Mouse (Mus musculus) adrenal gland, postnatal 25 days (tissue): Measurements from ENCODE around the gene Zfp354c. TPM values are rescaled to one million over a fixed set of nuclear protein-coding genes. Genes with fewer than 3 reads are reported as not detected.

Source experiments
- DNase-seq: peaks from one replicate; pipeline ENCODE4 v3.0.0; 2021; ENCODE audit warnings: mixed read lengths
- long read RNA-seq: library from polyadenylated mRNA; stranded (forward); transcript quantifications from one replicate; pipeline ENCODE4 v2.0.0, GENCODE M21; 2021
- total RNA-seq: library from RNA; stranded (reverse); gene quantifications from 2 replicates; pipeline ENCODE4 v1.2.3, GENCODE M21; 2021

Zfp354c gene
- total RNA-seq = 5.5 and 5.6 TPM in 2 replicates
- long read RNA-seq, full-length matches to known transcripts = 1 of 4 reads
- long read RNA-seq, partial matches to known transcripts = 0 of 4 reads
- long read RNA-seq, other reads (novel, unspliced or antisense) = 3 of 4 reads

DNA sequence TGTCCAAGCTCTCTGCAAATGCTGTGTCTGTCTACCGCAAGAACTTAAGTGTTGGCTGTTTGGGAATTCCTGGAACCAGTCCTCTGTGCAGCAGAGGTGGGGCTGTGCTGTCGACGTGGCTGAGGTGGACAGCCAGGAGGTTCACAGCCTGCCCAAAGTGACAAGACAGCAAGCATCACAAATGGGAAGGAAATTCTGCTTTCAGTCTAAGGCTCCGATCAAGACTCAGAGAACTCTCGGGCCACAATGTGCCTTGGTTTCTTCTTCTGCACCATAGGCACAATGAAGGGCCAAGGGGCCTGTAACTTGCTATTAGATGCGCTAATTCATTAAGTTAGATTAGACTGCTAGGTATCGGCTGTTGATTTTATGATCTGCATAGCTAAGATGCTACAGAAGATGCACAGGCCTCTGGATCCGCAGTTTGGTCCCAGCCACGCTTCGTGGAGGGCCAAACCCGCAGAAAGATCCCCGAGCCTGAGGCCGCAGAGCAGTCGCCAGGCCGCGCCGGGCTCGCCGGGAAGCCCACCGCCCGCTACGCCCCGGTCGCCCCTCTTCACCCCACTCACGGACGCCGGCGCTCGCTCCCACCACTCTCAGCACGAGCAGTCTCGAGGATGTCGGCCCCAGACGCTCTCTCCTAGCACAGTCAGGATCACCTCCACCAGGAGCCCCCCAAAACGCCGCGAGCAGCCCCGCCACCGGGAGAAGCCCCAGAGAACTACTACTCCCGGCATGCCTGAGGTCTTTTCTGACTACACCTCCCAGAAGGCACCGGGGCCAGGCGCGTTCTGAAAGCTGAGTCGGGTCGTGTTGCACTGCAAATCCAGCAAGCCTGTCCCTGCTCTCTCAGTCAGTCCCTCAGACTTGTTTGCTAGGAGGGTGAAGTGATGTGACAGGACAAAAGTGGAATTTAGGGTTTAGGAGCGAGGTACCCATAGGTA lies at the start of gene Zfp354c:
TSS of gene Zfp354c (minus strand) at position 715 of the 944 bp plus-strand sequence.
- DNase-seq = peak; percentile 82

DNA sequence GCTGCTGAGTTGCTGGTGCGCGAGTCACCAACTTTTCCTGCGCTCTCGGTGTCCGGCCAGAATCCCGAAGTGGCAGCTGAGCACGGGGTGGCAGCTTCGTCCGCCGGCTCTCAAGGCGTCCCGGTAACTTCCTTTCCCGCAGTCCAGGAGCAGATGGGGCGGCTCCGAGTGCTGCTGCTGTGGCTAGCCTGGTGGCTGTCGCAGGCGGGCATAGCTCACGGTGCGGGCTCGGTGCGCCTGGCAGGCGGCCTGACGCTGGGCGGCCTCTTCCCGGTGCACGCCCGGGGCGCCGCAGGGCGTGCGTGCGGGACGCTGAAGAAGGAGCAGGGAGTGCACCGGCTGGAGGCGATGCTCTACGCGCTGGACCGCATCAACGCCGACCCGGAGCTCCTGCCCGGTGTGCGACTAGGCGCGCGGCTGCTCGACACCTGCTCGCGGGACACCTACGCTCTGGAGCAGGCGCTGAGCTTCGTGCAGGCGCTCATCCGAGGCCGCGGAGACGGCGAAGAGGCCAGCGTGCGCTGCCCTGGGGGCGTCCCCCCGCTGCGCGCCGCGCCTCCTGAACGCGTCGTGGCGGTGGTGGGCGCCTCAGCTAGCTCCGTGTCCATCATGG lies 23.6 kb upstream of the Zfp354c start:
- DNase-seq = peak; percentile 16

DNA sequence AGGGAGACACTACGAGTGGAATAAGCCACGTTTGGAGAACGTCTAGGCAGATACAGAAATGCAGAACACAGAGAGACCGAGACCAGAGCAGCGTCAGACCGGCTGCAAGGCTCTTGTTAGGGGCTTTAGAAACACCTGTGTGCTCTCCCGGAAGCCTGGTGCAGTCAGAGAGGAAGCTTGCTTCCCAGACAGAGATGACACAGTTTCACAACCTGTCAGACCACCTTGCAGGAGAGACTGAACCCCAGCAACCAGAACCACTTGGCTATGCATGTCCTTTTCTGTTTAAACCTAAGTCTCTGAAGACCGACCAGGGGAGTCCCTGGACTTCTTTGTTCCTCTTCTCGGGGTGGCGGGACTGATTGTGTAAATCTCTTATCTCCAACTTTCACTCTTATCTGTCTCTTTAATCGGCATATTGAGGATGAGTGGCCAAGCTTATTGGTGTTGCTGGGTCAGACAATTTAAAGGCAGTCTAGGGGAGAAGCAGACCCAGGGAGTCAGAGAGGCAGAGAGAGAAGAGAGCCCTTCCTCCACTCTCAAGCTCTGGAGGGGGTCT lies 22.7 kb upstream of the Zfp354c start, which contains the start of gene Grm6:
TSS of gene Grm6 (plus strand) at position 509 of the 559 bp plus-strand sequence.
- DNase-seq = no peak

DNA sequence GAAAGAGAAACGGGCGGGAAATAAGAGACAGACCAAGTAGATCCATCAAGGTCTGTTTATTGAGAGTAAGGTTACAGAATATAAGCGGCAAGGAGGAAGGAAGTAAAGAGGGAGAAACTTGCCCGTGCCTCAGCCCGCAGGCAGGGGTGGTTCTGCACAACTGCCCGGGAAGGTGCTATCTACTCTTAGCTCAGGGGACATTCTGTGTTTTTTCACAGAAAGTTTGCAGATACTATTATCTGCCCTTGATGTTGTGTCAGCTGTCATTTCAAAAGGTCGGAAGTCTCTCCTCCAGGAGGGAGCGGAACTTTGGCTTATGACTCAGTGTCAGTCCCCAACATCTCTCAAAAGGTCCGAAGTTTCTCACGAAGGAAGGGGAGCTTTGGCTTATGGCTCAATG lies 21.8 kb upstream of the Zfp354c start:
- no peak for DNase-seq

DNA sequence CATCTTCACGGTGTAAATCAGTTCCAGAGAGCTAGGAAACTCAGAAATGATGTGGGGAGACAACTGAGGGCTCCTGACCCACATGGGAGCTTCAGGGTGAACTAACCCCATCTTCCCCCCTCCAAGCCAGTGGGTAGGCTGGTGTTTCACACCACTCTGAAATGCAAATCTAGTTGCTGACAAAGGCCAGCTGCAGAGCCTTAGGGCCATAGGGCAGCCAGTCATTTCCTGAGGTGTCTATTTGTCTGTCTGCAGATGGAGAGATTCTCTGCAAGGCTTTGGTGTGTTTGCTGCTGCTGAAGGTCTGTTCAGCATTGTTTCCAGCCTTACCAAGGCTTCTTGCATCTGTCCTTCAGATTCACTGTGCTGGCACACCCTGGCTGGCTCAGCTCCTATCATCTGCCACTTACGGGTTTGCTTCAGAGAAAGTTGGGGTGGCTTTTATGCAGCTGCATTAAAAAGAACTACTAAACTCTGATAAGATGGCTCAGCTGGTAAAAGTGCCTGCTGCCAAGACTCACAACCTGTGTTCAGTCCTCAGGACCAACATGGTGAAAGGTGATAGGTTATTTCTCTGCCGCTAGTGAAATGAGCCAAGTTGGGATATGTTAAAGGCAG lies 21.1 kb upstream of the Zfp354c start:
- DNase-seq = no peak

DNA sequence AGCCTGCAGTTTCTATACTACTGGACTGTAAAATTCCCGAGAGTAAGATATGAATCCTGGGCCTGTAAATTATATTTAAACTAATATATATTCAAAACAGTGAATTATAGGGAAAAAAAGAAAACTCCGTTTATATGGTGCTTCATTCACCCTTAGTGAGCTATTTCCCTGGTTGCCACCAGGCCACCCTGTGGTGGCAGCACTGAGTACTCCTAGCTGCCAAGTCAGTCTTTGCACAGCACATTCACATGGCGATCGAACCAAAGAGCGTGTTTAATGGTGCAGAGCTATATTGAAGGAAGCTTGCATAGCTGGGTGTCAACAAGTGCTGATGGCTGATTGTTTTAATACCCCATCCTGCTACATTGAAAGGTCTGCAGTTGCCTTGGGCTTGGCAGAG lies 19.5 kb upstream of the Zfp354c start:
- DNase-seq = no peak

DNA sequence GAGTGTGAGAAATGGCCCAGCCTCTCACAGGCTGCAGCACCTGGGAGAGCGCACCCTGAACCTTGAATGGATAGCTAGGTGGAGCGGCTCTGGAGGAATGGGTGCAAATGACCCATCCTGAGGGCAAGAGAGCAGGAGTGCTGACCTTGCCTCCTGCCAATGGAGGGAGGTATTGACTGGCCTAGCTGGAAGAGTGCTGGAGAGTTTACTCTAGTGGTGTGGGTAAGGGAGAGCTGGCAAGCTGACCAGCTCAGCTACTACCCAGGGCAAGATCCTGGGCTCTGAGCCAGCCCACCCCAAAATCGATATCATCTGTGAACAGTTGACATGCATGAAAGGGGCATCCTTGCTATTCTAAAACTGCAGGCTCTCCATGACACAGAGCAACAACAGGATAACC lies 18.4 kb upstream of the Zfp354c start:
- DNase-seq = no peak

DNA sequence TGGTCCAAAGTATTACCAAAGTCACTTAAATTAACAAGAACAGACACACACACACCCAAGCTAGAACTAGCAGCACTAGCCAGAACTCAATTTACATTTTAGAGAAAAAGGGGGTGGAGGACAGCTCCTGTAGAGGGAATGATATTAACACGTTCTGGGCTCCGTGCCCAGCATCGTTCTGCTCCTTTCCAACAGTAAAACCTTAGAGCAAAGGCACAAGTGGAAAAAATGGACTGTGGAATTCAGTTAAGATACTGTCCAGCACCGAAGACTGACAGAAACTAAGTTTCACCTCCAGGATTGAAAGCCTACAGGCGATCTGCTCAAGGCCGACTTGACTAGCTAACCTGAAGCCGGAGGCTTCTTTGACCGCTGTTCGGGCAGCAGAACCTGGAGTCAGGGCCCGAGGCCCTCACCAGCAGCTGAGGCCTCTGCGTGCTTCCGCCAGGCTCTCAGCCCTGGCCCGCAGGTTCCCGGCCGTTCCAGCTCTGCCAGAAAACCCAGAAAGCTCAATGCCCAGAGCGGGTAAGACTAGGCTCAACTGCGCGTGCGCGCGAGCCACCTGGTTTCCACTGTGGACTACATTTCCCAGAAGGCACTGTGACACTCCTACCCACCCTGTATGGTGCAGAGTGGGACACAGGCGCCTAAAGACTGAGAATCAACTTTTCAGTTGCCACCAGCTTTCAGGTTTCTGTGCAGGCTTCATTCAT lies 13.7 kb upstream of the Zfp354c start, which contains the start of gene Zfp879:
TSS of gene Zfp879 (minus strand) at position 530 of the 713 bp plus-strand sequence.
- peak; percentile 93 for DNase-seq

DNA sequence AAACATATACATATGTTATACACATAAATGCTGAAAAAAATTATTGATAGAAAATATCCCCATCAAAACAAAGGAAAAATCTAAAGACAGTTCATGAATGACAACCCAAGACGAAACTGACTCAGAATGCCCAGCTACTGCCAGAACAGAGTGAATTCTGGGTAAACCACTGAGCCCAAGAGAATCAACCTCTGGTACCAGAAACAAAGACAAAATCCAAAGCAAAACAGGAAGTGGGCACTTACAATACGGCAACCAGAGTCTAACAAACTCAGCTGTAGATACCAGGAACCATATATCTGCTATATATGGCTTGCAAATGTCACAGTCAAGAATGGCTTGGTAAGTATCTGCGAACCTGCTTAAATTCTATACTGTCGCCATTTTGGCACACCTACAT lies 8.2 kb upstream of the Zfp354c start:
- no peak for DNase-seq

DNA sequence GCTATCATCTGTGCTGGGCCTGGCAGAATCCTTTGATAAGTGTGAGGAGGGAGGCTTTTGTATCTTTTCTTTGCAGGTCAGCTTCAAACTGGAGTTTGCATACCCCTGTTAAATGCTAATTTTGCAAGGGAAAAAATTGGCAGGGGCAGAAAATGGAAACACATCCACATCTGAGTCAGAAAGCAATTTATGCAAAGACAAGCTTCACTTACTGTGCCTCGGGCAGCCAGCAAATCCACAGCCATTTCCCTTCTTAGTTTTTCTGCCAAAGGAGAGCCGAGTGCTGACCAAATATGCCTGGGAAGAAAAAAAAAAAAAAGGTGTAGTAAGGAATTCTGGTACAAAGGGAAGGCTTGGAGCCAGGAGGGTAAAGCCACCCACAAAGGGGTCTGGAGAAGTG lies 1.3 kb downstream of the Zfp354c start:
- DNase-seq = no peak

DNA sequence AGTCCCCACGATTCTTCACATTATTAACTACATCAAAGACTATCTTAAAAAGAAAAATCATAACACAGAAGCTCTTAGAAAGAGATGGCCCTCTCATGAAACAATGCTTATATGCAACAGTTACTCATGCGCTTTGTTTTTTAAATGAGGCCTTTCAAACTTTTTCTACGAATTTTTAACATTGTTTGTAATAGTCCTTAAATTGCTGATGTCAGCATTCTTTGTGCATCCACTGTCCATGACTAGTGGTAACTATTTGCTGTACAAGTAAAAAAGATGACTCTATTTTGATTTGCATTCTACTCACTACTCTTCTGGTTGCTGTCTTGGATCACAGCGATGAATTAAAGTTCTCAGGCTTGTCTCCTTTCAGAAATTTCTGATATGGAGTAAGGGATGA lies 13.3 kb downstream of the Zfp354c start:
- no peak for DNase-seq

DNA sequence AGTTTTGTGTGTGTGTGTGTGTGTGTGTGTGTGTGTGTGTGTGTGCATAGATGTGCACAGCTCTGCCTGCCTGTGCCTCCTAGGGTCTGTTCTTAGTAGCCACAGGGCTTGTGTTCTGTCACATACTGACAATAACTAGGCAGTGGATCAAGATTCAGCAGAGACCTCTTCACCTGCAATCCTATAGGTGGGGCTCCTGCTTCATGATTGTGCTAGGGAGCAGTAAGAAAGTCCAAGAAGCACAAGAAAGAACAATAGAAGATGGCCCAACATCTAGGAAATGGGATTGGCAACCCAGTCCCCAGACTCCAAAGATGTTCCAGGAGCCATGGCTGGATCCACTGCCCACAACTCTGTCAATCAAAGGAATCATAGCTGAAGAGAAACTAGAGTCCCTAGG lies 28.7 kb downstream of the Zfp354c start:
- no peak for DNase-seq

DNA sequence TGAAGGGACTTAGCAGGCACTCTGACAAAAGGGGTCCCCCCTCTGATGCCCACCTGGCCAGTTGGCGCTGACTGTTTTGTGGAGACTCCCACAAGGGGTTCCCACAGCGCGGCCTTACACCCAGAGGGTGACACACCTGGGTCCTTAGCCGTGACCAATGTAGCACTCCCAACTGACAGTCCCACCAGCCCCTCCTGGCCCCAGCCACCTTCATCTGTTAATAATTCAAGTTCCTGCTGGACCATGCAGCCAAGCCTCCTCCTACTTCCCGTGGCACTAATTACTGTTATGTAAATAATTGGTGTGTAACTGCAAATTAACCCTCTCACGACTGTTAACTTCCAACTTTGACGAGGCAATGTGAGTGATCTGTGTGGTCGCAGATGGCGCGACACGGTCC lies 29.9 kb downstream of the Zfp354c start:
- no peak for DNase-seq

DNA sequence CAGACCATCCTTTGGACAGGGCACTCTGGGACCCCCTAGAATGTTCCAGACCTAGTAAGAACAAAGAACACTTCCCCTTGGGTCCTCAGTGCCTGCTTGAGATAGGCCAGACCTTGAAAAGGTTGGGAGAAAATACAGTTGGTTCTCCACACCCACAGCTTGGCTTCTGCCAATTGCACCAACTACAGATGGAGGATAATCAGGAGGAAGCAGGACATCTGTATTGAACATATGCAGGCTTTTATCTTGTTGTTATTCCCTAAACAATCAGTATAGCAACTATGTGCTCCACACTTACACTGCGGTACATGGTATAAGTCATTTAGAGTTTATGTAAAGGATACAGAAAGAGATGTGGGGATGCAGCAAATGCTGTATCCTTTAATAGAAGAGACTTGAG lies 56.5 kb downstream of the Zfp354c start:
- no peak for DNase-seq

DNA sequence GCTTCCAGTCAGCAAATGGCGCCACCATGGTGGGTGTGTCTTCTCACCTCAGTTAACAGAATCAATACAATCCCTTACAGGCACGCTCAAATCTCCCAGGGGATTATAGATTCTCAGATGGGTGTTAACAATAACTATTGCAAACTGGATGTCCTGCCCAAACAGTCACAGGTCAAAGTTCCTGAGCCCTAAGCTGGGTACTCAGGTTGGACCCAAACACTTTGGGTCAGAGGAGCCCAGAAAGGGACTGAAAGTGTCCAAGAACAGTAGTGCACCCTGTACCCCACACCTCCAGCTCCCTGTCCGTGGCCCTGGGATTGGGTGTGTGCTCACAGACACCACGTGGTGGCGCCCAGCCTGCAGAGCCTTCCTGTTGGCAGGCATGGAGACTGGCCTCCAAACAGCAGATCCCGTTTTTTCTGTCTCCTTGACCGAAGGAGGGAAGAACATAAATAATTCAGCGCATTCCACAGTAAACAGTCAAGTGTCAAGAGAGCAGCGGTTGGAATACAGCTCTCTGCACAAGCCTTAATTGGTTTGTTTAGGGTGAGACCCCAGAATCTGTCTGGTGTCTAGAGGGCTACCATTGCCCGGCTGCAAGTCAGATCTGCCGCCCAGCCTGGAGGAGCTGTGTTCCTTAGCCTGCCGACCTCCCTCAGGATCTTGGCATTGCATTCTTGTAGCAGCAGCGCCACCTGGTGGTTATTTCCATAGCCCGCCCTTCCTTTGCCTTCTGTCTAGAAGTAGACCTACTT lies 58.4 kb downstream of the Zfp354c start:
- DNase-seq = peak; percentile 88

DNA sequence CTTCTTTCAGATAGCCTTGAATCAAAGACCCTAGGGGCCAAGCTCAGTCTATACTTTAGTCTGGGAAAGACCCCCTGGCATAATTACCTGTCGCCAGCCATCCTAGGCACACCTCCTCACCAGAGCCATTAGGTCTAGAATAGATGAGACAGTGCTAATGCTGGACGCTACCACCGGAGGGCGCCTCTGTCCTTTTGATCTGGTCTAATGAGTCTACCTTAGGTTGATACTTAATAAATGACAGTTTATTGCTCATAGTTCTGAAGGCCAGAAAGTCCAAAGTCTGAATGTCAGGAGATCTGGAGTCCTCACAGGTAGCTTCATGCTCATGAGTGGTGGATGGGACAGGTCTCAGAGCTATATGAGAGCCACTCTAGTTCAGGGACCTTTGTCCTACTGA lies 60.5 kb downstream of the Zfp354c start:
- DNase-seq = peak; percentile 62

DNA sequence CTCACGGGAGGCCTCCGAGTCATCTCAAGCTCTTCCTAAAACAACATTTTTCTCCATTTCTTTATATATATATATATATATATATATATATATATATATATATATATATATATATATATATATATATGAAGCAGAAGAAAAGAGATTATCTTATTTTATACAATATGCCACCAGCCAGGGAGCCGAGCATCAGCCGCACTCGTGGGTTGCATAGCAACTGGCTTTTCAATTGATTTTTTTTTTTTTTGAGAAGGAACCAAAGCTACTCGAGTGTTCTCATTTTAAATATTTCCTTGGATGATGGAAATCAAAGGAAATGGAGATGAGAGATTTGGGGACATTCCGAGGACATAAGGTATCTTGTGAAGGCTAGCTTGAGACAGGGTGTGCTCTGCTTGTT lies 61.1 kb downstream of the Zfp354c start:
- no peak for DNase-seq
